Comparison of ENCODE assay signal across 27 mouse cellular contexts in genomic region chr13:89637012-89637411, GRCm38 (mm10).
A peak's percentile ranks its signal among the peaks of the same experiment; 100 is the strongest.
DNase-seq lines count a peak whose midpoint lies in the region; ATAC-seq and TF ChIP-seq lines count a peak whose summit lies in the region.
"Had no signal": no experiment of that assay in that cellular context is flagged by ENCODE, and none has a peak within 500 bp of the region (broad histone marks: within the 10 kb centered on the region; RNA-seq: fewer than 3 reads in every experiment).

No protein-coding gene starts in this region.

- TF ChIP-seq EP300 in lung, postnatal 0 days (IDR thresholded peaks at IDR 0.05) = peak; percentile 22; the same call in 1 of the 2 replicates

- no peak overlapping the region for H3K4me2 ChIP-seq in lung, postnatal 0 days (replicated peaks; ENCODE audit: low read depth, low read length)
- peak overlapping the region; percentile 18 for H3K4me2 ChIP-seq in myocyte (ENCODE audit: low read depth)
- H3K4me2 ChIP-seq: embryonic facial prominence, embryonic 13.5 days; embryonic facial prominence, embryonic 15.5 days; forebrain, embryonic 13.5 days; forebrain, embryonic 15.5 days had no signal

- H3K27ac ChIP-seq in lung, postnatal 0 days (ENCODE audit: low read length) = no peak overlapping the region
- H3K27ac ChIP-seq: embryonic facial prominence, embryonic 13.5 days; embryonic facial prominence, embryonic 15.5 days; forebrain, embryonic 13.5 days; forebrain, embryonic 15.5 days had no signal

- peak; percentile 60 for DNase-seq in lung, postnatal 0 days (ENCODE audit: low spot score)
- DNase-seq in lung, postnatal 25 days (ENCODE audit: low spot score) = no peak
- peak; percentile 14 for DNase-seq in adipocyte (ENCODE audit: low spot score)
- DNase-seq in urinary bladder, adult 18-20 months (ENCODE audit: low spot score in 2 of 2) = no peak
- DNase-seq: adrenal gland, adult 2 months; adrenal gland, postnatal 10 days; adrenal gland, postnatal 25 days; B cell, adult 2 months; cerebellum, adult 11 months; cerebellum, adult 18-20 months; cerebellum, adult 8-10 months; cerebellum, adult 9-11 months; cerebellum, postnatal 14 days; cerebellum, postnatal 36 days; embryo, embryonic 11 days; forebrain, postnatal 0 days had no signal

- H3K36me3 ChIP-seq in lung, postnatal 0 days (ENCODE audit: insufficient read depth, low read length) = no peaks in the 10 kb centered on the region
- no peaks in the 10 kb centered on the region for H3K36me3 ChIP-seq in myocyte (ENCODE audit: control insufficient read depth, insufficient read depth)
- H3K36me3 ChIP-seq: embryonic facial prominence, embryonic 13.5 days; embryonic facial prominence, embryonic 15.5 days; forebrain, embryonic 15.5 days; G1E had no signal

- H3K79me2 ChIP-seq in myocyte (ENCODE audit: control insufficient read depth, insufficient read depth) = no peaks in the 10 kb centered on the region

- 59% methylated on average over 3 of the region's 3 CpGs for WGBS in lung, postnatal 0 days

- H3K4me3 ChIP-seq in lung, postnatal 0 days (ENCODE audit: low read depth, low read length) = no peak overlapping the region
- H3K4me3 ChIP-seq in myocyte = no peak overlapping the region
- H3K4me3 ChIP-seq: embryonic facial prominence, embryonic 13.5 days; embryonic facial prominence, embryonic 15.5 days; erythroblast, embryonic 14.5 days; forebrain, embryonic 13.5 days; forebrain, embryonic 15.5 days had no signal

- H3K27me3 ChIP-seq in lung, postnatal 0 days (replicated peaks; ENCODE audit: insufficient read depth, low read length) = no peaks in the 10 kb centered on the region
- no peaks in the 10 kb centered on the region for H3K27me3 ChIP-seq in myocyte (ENCODE audit: control insufficient read depth, insufficient read depth, insufficient read length)
- H3K27me3 ChIP-seq: CH12.LX; embryonic facial prominence, embryonic 13.5 days; embryonic facial prominence, embryonic 15.5 days; forebrain, embryonic 13.5 days; forebrain, embryonic 15.5 days had no signal

- peak; percentile 83 for ATAC-seq in lung, postnatal 0 days
- ATAC-seq: activated CD4-positive, CD25-positive, alpha-beta regulatory T cell, adult 4 months; CD4-positive, CD25-positive, alpha-beta regulatory T cell, adult 4 months; forebrain, embryonic 13.5 days; forebrain, embryonic 15.5 days; forebrain, postnatal 0 days; Patski had no signal

- no peak overlapping the region for H3ac ChIP-seq in myocyte (ENCODE audit: control insufficient read depth, insufficient read length)

- no peaks in the 10 kb centered on the region for H3K9me3 ChIP-seq in lung, postnatal 0 days (ENCODE audit: low read length)
- H3K9me3 ChIP-seq: embryonic facial prominence, embryonic 13.5 days; embryonic facial prominence, embryonic 15.5 days; forebrain, embryonic 13.5 days; forebrain, embryonic 15.5 days; G1E had no signal

- H3K9ac ChIP-seq in lung, postnatal 0 days (replicated peaks; ENCODE audit: low read depth) = no peak overlapping the region
- H3K9ac ChIP-seq: embryonic facial prominence, embryonic 13.5 days; embryonic facial prominence, embryonic 15.5 days; forebrain, embryonic 13.5 days; forebrain, embryonic 15.5 days; forebrain, postnatal 0 days had no signal

- no peaks in the 10 kb centered on the region for H3K4me1 ChIP-seq in lung, postnatal 0 days (ENCODE audit: insufficient read depth, low read depth, low read length)
- H3K4me1 ChIP-seq: embryonic facial prominence, embryonic 13.5 days; embryonic facial prominence, embryonic 15.5 days; forebrain, embryonic 13.5 days; forebrain, embryonic 15.5 days had no signal

- no peak for TF ChIP-seq CTCF in lung, postnatal 0 days (IDR thresholded peaks at IDR 0.05)

- no peak for TF ChIP-seq POLR2A in myocyte (IDR thresholded peaks at IDR 0.05; ENCODE audit: insufficient read length, low read depth)

TF ChIP-seq in myocyte, 11 proteins besides CTCF, POLR2A, EP300 and RAD21:
- TF ChIP-seq MAX (IDR thresholded peaks at IDR 0.05; ENCODE audit: low read depth) (no peak), MYOG (IDR thresholded peaks at IDR 0.05; ENCODE audit: control insufficient read depth in 1 of 3, insufficient read depth in 1 of 3, insufficient read length in 2 of 3, low read depth in 2 of 3) (no peak), TCF12 (IDR thresholded peaks at IDR 0.05; ENCODE audit: insufficient read depth, poor library complexity, severe bottlenecking) (no peak), E2F4 (IDR thresholded peaks at IDR 0.05; ENCODE audit: insufficient read depth) (no peak)

Comparison
In these comparisons a context has a peak if more than half of its experiments do, and no peak if none do; other contexts are left out.
1. DNase-seq: peak in lung, postnatal 0 days (single experiment) and adipocyte (single experiment); none in lung, postnatal 25 days (single experiment) and urinary bladder, adult 18-20 months (0 of 2).